Mouse (Mus musculus): ENCODE results near the gene Dab1.
A peak's percentile ranks its signal among the peaks of the same experiment; 100 is the strongest.

Gene Dab1

DNA sequence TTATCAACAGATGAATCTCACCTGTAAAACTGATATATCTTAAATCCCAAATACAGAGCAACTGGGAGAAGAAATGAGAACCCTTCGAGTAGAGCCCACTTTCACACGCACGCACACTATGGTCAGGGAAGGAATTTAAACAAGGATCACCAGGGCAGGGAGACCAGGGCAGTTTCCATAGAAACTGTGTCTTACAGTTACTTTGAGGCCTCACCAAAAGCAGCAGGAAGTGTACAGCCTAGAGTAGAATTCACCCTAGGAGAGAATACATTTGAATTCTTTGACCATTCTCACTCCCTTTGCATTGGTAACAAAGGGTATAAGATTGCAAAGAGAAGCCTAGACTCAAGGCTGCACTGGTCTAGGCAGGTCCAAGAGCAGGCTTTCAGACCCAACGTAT, 1017.9 kb downstream of the Dab1 start:
- DNase-seq: no peak

GRCm38 (mm10) chr4:104640617-104641016, 1021.5 kb downstream of the Dab1 start:
- no peak for DNase-seq

GRCm38 (mm10) chr4:104642761-104643469, 1023.8 kb downstream of the Dab1 start:
- peak; percentile 18 for DNase-seq

DNA sequence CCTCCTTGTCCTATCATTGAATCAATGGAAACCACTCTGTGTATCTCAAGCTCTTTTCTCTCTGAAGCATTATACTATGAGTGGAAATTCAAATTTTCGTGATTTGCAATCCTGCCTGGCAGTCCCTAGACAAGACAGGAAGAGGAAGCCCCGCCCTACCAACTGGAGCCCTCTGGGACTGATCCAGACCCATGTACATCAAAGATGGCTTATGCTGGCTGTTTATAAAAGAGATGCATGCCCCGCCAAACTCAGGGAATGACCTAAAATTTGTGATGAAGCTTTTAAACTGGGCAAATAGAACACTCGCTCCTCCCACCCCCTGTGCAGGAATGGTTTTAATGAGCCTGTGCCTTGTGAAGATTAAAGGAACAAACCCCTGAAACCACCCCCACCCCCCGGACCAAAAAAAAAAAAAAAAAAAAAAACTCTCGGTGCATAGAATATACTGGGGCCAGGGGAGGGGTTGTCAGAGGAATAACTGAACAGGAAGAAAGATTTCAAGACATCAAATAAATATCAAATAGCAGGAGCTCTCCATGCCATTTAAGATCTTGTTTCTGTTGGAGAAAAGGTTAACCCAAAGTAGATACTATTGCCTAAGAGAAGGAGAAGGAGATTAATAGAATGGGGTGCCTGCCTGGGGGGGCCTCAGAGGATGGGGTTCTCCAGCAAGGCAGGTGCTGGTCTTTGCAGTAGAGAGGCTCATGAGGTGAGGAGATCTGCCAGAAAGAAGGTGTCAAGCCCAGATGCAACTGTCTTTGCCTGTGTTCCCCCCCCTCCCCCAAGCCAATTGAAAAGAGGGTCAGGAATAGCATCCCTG, 1024.6 kb downstream of the Dab1 start:
- peak; percentile 21 for DNase-seq

DNA sequence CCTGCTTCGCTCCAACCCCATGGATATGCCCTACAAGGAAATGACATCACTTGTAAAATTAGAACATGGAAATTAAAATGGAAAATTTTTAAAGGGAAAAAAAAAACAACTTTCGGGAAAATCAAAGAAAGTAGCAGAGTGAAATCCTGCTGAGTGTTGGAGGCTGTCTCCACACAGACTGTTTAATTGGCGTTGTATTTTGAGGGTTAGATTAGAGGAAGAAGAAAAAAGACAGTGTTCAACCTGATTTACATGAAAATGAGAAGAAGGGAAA, 1025.1 kb downstream of the Dab1 start:
- DNase-seq: no peak

DNA sequence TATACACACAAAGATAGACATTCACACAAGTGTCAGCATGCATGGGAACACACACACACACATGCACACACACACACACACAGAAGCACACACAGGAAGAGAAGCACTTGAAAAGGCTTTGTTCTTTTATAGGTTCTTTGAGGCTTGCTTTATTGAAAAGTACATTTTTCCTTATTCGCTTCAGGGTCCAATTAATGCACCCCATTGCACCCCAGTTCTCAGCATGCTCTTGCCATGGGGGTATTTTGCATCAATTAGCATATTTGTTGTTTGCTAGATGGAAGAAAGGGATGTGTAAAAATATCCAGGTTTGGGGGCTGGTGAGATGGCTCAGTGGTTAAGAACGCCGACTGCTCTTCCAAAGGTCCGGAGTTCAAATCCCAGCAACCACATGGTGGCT, 1025.7 kb downstream of the Dab1 start:
- DNase-seq: no peak

DNA sequence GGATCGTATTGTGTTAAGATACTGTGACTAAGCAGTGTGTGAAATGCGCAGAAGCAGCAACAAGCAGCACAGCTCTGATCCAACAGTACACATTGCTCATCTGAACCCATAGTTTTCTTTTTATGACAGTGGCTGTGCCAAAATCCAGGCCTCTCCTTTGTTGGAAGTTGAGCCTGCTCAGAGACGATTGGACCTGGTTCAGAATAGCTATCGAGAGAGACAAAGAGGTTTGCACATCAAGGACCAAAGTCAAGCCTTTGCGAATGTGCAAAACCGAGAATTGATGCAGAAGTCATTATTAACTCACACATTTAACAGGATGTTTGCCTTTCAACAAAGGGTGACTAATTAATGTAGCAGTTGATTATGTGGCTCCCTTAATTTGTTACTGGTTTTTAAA, 1032.6 kb downstream of the Dab1 start:
- DNase-seq: no peak

- peak; percentile 6 for DNase-seq
Measured at GRCm38 (mm10) chr4:104656728-104657127, 1037.6 kb downstream of the Dab1 start.

GRCm38 (mm10) chr4:104662841-104663614, 1043.9 kb downstream of the Dab1 start:
- no peak for DNase-seq

GRCm38 (mm10) chr4:104665553-104665952, 1046.4 kb downstream of the Dab1 start:
- DNase-seq: peak; percentile 56

DNA sequence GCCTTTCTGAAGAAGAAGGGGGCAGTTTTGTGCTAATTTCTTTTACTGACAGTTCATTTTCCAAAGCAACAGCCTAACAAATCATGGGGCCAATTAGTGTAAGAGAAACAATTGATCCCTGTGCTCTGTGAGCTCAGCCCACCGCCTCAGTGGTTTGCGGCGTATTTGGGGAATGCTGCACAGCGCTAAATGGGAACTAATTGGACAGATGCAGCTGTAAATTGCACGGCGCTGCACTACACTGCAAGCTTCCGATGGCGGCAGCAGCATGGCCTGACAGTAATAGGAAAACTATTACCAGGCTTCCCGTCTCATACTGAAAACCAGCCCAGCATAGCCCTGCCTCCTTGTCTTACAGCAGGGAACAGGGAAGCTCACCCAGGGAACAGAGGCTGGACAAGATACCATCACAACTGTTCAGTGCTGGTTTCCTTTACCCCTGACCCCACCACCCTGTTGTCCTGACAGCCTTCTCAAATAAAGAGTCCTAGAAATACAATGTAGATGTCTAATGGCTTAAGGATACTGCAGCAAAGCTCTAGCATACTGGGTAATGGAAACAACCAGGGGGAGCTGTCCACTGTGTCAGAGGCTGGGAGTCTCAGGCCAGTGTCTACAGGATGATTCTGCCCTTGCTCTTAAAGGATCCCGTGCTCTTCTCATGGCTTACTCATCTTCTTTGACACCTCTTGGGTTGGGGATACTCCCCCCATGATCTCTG, 1047.8 kb downstream of the Dab1 start:
- DNase-seq: no peak

DNA sequence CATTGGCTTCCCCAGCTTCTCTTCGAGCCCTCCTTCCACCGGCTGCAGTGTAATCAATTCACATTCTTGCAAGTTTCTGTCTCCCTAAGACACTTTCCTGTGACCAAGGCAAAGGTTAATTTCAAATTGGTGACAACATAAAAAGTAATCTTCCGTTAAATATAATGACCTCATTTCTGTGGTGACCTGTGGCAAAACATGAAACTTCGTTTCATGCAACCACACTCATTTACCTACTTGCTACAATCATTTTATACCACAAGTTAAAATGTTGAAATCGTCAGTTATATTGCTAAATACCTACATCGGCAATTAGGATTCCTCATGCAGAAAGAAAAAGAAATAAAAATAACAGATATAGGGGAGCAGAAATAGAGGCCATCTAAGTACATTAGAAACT, 1048.9 kb downstream of the Dab1 start:
- no peak for DNase-seq

DNA sequence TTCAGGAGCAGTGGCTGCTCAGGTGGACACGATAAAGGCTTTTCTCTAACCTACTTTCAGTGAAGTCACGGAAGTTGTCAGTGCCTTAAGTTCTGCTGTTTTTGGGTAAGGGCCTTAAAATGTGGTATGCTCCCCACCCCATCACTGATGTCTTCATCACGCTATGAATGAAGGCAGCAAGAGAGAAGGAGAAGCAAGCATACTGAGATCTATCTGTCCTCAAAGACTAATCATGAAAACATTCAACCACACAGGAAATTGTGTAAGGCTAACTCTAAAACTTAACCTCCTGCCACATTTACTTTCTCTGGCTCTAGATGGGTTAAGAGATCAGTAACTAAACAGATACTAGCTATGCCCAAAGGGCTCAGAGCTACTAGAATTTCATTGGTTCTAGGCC, 1050.2 kb downstream of the Dab1 start:
- no peak for DNase-seq

DNA sequence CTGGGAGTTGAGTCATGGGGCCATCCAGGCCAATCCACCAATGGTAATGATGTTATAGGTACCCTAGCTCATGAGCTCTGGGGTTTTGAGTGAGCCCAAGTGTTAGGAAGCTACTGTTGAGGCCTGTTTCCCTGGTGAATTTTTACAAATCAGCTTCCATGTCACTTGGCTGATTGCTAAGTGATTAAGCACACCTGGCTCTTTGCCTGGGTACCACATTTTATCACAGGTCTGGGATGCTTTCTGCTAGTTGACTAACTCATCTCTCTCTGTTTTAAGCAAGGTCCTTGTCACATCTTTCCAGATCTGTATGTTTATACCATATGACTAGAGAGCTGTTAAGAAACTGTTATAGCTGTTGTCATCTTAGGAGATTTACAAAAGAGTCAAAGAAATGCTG, 1051.6 kb downstream of the Dab1 start:
- DNase-seq: no peak

- no peak for DNase-seq
Measured at GRCm38 (mm10) chr4:104673317-104673716, 1054.2 kb downstream of the Dab1 start.

- DNase-seq: no peak
Measured at GRCm38 (mm10) chr4:104674706-104675105, 1055.5 kb downstream of the Dab1 start.

- no peak for DNase-seq
Measured at GRCm38 (mm10) chr4:104678234-104678633, 1059.1 kb downstream of the Dab1 start.

DNA sequence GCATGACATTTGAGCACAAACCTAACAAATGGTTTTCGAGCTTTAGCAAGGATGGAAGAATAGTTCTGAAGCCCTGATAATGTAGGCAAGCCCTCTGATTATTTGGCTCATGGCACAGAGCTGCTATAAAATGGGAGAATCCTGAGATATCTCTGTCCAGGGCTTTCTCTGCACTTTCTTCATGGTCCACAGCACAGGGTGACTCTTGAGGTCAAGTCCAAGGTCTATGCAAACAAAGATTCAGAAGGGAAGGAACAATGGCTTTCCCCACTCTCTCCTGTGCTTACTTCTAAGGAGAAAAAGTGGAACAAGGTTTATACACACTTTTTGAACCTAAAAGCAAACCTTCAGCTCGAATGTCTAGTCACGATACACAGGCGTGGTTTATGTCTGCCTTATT, 1061.3 kb downstream of the Dab1 start:
- peak; percentile 23 for DNase-seq

DNA sequence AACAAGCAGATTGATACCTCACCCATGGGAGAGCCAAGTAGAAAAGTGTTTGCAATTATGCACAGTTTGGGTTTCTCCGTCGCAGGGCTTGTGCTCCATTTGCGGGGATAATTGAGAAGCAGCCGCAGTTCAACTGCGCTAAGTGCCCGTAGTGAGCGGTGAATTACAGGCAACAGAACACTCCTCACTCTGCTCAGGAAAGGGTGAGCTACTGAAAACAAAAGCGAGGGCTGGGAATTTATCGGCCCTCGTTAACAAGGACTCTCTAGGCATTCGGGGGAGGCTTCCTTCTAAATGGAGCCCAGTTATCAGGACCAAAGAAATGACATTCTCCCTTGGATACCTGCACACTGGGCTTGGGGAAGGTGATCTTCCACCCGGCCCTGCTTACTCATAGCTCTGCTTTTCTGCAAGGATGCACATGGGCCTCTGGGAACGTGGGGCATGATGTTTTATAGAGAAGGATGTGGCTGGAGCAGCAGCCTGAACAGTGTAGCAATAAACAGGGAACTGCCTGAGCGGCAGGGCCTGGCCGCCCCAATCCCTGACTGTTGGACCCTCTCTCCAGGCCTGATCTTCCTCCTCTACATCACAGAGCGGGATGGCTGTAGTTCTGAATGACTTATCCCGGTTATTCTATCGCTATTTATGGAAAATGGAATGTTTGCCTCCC, 1067.1 kb downstream of the Dab1 start:
- DNase-seq: no peak

GRCm38 (mm10) chr4:104689047-104689446, 1069.9 kb downstream of the Dab1 start:
- DNase-seq: no peak

GRCm38 (mm10) chr4:104691026-104691425, 1071.9 kb downstream of the Dab1 start:
- no peak for DNase-seq

DNA sequence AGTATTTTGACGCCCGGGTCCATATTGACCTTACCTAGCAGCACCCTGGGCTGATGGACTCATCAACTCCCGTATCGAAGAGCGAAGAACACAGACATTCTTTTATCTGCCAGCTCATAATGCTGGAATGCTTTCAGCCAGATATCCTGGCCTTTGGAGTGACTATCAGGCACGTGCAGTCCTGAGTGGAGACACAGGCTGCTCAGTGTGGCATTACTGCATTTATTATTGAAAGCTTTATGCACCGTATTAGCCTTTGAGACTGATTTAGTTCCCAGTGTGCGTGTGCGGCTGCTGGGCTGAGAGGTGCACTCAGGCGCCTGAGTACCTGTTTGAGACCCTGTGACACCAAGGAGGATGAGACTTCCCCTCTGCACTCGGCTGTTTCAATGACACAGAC, 1075.0 kb downstream of the Dab1 start:
- no peak for DNase-seq

GRCm38 (mm10) chr4:104696522-104696921, 1077.4 kb downstream of the Dab1 start:
- no peak for DNase-seq
